Mouse (Mus musculus): ENCODE results near the gene Tmem164.

The Tmem164 gene

DNA sequence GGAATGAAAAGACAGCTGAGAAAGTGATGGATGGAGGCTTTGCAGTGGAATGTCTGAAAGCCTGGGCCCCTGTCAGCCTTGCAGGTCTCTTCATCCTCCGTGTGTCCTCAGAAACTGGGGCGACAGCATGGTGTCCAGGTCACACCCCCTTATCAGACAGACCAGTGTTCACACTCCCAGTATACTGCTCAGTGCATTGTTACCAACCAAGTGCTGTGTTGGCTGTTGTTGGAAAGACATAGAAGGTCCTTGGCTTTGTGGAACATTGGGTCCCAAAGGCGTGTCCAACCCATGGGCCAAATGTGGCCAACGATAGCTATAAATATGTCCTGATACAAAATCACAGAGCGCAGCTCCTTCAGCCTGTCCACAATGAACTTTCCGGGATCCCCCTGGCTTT, 149.4 kb downstream of the Tmem164 start:
- 95% methylated on average over 6 of the region's 6 CpGs for WGBS

DNA sequence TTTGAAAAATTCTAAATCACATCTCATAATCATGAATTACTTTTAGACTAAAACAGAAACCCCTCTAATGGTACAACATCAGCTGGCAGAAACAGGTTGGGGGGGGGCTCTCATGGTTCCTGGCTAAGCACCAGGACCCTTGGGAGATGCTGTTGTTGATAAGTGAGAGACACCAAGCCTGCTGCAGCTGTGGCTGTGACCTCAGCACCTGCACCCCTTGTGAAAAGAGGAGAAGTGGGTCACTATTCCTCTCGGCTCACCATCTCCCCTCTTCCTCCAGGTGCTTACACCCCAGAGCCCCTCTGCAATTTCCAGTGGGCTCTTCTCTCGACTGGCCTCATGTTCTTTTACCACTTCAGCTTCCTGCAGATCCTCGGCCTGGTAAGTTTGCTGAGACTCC, 151.0 kb downstream of the Tmem164 start:
- WGBS, result 90% methylated on average over 3 of the region's 3 CpGs

DNA sequence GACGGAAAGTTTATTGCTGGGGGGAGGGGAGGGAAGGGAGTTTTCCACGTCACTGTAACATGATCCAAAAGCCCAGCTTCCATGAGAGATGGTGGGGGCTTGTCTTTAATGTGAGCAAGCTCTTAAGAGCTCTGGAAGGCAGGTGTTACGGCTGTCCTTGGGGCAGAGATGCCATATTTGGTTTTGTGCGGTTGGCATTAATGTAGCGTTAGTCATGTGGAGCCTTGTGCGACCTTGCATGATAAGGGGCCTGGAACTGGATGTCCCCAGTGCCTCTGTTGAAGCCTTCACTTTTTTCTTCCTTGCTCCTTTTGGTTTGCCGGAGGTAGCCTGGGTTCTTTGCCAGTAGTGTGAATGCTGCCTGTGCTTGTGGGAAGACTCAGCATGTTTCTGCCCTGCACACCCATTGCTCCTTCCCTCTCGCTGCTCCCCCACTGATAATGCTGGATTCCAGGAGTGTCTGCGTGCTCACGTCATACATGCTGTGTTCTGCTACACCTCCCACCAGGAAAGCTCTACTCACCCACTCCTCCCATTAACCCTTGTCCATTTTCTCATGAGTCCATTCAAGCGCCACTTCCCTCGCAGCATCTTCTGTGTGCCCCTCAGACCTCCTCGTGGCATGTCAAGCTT, 152.1 kb downstream of the Tmem164 start:
- WGBS, result 92% methylated on average over 13 of the region's 13 CpGs

DNA sequence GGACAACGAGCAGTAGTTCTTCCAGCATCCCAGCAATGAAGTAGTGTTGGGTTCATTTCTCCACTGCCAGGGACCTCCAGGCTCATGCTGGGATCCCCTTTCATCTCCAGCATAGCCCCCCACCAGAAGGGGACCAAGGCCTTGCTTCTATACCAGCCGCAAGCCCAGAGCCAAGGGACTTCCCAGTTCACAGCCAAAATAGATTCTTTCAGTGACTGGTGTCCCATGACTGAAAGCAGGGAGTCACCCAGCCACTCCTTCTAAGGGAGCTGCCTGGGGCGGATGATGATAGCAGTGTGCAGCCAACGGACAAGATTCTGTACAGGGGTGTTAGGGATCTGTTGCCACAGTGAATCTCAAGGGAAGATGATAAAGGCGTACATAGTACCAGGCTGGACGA, 153.6 kb downstream of the Tmem164 start:
- 91% methylated on average over 6 of the region's 6 CpGs for WGBS

DNA sequence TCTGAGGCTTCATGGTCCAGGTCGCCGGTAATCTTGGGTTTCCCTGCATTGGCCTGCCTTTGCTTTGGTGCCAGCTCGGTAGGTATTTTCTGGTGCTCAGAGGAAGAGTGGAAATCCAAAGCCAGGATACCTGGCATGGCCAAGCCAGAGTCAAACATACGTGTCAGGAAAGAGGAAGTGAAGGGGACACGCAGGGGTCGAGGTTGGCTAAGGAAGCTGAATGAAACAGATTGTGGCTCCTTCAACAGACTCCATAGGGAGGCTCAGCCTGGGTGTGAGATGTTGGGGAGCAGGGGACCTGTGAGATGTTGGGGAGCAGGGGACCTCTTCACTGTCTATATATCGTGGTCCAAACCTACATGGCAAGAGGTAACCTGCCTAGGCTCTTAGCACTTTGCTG, 155.2 kb downstream of the Tmem164 start:
- 89% methylated on average over 7 of the region's 7 CpGs for WGBS

DNA sequence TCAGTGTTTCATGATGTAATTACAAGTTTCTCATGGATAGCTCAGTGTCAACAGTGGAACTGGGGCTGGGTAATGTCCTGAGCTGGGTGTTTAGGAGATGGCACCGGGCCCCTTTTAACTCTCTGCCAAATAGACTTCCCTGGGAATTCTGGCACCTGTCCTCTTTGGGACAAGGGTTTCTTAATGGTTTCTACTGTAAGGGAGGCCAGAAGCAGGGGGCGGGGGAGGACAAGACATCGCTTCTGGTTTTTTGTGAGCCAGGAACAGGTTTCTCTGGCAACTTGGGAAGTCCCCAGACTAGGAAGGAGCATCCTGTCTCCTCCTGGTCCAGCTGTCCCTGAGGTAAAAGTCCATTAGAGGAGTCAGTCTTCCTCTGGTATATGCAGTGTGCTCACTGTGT, 156.1 kb downstream of the Tmem164 start:
- 71% methylated on average over 3 of the region's 3 CpGs for WGBS

DNA sequence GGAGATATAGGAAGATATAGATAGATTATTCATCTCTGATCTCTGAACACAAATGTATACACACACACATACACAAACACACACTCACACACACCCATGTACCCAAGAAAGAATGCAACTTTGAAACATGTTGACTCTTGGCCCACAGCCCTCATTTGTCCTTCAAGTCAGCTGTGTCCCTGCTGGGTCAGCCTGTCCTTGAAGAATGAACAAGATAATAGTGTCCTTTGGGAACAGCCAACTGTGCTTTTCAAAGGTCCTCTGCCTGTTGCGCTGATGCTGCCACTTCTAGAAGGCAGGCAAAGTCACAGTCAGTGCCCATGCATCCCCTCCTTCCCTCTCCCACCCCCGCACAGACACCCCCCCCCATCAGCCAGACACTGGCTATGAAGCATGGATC, 157.6 kb downstream of the Tmem164 start:
- 70% methylated on average over 2 of the region's 2 CpGs for WGBS

DNA sequence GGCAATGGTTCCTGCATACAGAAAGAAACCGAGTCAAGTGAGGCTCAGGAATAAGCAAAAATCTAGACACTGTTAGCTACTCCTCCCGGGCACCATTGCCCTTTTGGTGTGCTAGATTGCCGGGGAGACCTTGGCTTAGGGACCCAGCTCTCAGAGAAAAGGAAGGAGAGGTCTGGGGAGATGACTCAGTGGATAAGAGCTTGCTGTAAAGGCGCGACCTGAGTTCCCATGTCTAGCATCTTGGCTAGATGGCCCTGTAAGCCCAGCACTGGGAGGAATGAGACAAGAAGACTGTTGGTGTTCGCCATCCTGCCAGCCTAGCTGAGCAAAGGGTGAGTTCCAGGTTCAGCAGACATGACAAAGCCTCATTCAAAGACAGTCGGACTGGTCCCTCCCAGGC, 158.2 kb downstream of the Tmem164 start:
- 92% methylated on average over 7 of the region's 7 CpGs for WGBS

DNA sequence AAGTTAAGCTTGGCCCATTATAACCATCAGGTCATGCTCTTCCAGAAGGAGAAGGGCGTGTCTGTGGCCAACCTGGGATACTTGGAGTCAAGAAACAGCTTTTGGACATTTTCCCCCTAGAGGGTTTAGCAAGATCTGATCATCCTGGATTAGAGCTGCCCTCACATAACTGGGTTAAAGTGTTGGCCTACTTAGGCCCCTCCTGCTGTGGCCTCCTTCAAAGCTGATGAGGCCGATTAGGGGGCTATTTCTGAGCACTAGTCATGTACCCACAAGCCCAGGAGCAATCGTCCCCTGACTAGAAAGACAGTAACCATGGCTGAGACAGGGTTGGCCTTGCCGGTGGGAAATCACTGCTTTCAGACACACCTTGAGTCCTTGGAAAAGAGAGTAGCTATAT, 160.7 kb downstream of the Tmem164 start:
- 75% methylated on average over 4 of the region's 4 CpGs for WGBS

DNA sequence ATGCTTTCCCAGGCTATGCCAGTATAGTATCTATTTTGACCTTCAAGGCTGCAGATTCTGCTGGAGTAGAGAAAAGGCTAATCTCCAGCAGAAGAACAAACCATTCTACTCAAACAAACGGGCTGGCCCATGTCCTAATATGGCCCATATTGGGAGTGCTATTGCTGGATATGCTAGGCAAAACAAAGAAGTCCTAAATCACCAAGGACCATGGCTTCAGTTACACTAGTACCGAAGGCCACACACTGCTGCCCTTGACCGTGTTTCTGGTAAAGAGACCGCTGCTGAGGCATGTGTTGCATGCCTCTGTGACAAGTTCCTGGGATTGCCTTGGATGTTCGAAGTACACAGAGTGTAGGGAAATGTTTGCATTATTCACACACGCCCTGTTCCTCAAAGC, 165.1 kb downstream of the Tmem164 start:
- 86% methylated on average over 6 of the region's 6 CpGs for WGBS

DNA sequence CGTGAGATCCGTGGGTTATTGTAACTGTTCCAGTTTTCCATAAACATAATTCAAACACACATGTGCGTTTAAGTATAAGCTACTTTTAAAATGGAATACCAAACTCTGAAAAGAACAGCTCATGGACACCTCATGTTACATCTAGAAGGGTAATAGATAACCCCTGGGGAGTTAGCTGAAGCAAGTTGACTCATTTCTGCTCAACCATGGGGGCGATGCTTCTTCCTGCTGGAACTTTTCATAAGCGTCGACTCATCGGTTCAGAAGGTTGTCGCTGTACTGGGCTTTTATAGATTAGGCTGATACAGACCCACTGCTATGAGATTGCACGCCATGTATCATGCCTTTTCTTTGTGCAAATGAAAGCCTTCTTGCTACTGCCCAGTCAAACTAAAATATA, 166.8 kb downstream of the Tmem164 start:
- 84% methylated on average over 9 of the region's 9 CpGs for WGBS

DNA sequence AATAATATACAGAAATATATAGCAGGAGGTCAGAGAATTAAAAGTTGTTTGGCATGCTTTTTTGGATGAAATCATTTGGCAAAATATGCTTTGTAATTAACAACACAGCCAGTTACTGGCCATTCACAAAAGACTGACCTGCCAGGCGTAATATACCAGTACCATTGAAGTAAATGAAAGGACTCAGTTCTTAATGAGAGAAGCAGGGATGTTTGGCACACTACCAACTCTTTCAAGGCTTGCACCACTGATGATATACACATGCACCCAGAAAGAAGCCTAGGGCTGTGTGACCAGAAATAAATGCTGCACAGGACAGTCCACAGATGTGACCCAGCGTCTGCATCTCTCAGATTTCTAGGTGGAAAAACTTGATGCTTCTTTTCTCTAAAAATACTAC, 188.6 kb downstream of the Tmem164 start:
- WGBS, result 75% methylated on average over 2 of the region's 2 CpGs

DNA sequence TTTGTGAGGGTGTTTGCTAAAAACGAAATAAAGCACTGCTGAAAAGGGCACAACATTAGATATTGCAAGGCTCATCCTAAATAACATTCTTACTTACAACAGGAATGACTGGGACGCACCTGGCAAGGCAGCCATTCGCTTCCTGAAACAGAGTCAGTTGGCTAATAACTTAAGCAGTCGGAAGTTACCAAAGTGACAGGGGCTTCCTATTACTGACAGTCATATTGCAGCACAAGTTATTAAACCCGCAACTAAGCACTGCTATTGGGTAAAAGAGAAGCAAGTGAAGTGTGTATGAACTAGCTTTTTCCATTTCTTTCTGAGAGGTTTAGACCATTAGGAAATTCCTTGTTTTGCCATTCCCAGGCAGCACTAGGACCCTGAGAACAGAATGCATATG, 201.0 kb downstream of the Tmem164 start:
- 93% methylated on average over 5 of the region's 5 CpGs for WGBS

DNA sequence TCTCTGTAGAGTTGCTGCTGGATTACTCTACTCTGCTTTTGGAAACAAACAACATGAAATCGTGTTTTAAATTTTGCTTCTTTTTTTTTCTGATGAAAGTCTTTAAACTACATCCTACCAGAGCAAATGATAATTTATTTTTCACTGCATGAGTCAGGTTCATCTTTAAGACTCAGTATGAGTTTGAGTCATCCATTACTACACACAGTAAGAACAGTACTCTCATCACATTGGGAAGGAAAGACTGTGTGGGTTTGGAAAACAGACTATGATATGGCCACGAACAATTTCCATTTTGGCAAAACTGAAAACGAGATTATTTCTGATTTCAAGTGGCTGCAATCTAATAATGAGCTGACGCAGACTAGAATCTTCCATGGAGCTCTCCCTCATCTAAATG, 202.4 kb downstream of the Tmem164 start:
- 45% methylated on average over 4 of the region's 4 CpGs for WGBS

DNA sequence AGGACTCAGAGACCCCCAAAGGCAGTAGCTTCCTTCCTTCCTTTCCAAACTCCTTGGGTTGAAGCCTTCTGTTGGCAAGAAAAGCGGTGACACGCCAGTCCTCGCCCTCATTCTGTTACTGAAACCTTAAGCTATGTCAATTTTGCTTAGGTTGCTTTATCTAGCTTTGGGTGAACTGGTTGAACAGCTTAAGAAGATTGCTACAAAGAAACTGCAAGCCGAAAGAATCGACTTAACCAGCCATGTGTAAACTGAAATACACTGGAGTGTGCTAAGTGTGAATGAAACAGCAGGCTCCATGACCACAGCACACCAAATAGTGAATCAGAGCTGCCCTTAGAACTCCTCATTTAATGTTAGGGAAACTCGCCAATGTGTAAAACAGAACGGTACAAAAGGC, 204.8 kb downstream of the Tmem164 start:
- WGBS, result 86% methylated on average over 7 of the region's 7 CpGs

Measured in cerebral cortex, adult 2 months (tissue).